Mouse (Mus musculus): Measurements from ENCODE around the gene Plekho1. TPM values are rescaled to one million over a fixed set of nuclear protein-coding genes. Genes with fewer than 3 reads are reported as not detected.

Plekho1 gene
- polyA plus RNA-seq, 1 experiment, result 103 TPM

GRCm38 (mm10) chr3:96029766-96030165 is 34.0 kb upstream of the Plekho1 start:
- H3K36me3 ChIP-seq (ENCODE audit: control insufficient read depth, insufficient read depth), result peaks cover 4% of the 10 kb centered on the region
- no peaks in the 10 kb centered on the region for H3K27me3 ChIP-seq (ENCODE audit: control insufficient read depth, insufficient read depth, insufficient read length)
- no peaks in the 10 kb centered on the region for H3K79me3 ChIP-seq (ENCODE audit: low read depth)
- H3K4me3 ChIP-seq (ENCODE audit: insufficient read depth, poor library complexity, severe bottlenecking), result no peak overlapping the region
- no peak overlapping the region for H3ac ChIP-seq (ENCODE audit: control insufficient read depth, insufficient read length, low read depth)
- TF ChIP-seq FOSL1 (IDR thresholded peaks at IDR 0.05; ENCODE audit: insufficient read depth, low read length, poor library complexity, severe bottlenecking), result no peak
- no peak for TF ChIP-seq USF1 (IDR thresholded peaks at IDR 0.05; ENCODE audit: low read depth)
- no peak for TF ChIP-seq MYOG (IDR thresholded peaks at IDR 0.05; ENCODE audit: control insufficient read depth, extremely low read depth, insufficient read length)
- TF ChIP-seq MAX (IDR thresholded peaks at IDR 0.05), result no peak
- no peak for TF ChIP-seq MYOD1 (IDR thresholded peaks at IDR 0.05; ENCODE audit: control insufficient read depth, insufficient read length, low read depth)
- no peak for TF ChIP-seq CEBPB (IDR thresholded peaks at IDR 0.05; ENCODE audit: low read depth)
- no peak for TF ChIP-seq CTCF (IDR thresholded peaks at IDR 0.05; ENCODE audit: control insufficient read depth, insufficient read depth, insufficient read length)
- H3K79me2 ChIP-seq (ENCODE audit: control insufficient read depth, insufficient read depth), result no peaks in the 10 kb centered on the region

DNA sequence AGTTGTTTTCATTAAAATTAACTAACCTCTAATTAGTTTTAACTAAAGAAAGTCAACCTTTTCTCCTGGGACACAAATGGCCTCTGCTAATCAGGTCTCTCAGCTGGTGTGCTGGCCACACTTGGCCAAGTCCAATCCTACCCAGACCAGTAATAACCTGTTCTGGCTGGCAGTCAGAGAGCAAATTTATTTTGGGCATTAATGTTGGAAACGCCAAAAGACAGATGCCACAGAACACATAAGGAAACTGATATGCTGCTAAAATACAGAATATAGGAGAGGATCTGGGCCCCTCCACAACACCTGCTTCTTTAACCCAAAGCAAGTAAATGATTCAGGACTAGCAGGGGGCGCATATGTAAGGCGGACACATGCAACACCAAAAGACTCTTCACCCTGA is 33.5 kb upstream of the Plekho1 start:
- Histone ChIP-seq H3ac (ENCODE audit: control insufficient read depth, insufficient read length, low read depth) (no peak overlapping the region), H3K27me3 (ENCODE audit: control insufficient read depth, insufficient read depth, insufficient read length) (no peaks in the 10 kb centered on the region), H3K79me3 (ENCODE audit: low read depth) (no peaks in the 10 kb centered on the region), H3K4me3 (ENCODE audit: insufficient read depth, poor library complexity, severe bottlenecking) (no peak overlapping the region), H3K79me2 (ENCODE audit: control insufficient read depth, insufficient read depth) (no peaks in the 10 kb centered on the region), H3K36me3 (ENCODE audit: control insufficient read depth, insufficient read depth) (peaks cover 4% of the 10 kb centered on the region)
- TF ChIP-seq USF1 (IDR thresholded peaks at IDR 0.05; ENCODE audit: low read depth) (no peak), MYOD1 (IDR thresholded peaks at IDR 0.05; ENCODE audit: control insufficient read depth, insufficient read length, low read depth) (no peak), CTCF (IDR thresholded peaks at IDR 0.05; ENCODE audit: control insufficient read depth, insufficient read depth, insufficient read length) (no peak)

GRCm38 (mm10) chr3:96027875-96028274 is 32.1 kb upstream of the Plekho1 start:
- TF ChIP-seq CTCF (IDR thresholded peaks at IDR 0.05; ENCODE audit: control insufficient read depth, insufficient read depth, insufficient read length), result no peak
- no peak for TF ChIP-seq MYOD1 (IDR thresholded peaks at IDR 0.05; ENCODE audit: control insufficient read depth, insufficient read length, low read depth)
- TF ChIP-seq MYOG (IDR thresholded peaks at IDR 0.05; ENCODE audit: control insufficient read depth, extremely low read depth, insufficient read length), result no peak
- no peak for TF ChIP-seq CEBPB (IDR thresholded peaks at IDR 0.05; ENCODE audit: low read depth)
- TF ChIP-seq USF1 (IDR thresholded peaks at IDR 0.05; ENCODE audit: low read depth), result no peak
- TF ChIP-seq MAX (IDR thresholded peaks at IDR 0.05), result no peak
- TF ChIP-seq FOSL1 (IDR thresholded peaks at IDR 0.05; ENCODE audit: insufficient read depth, low read length, poor library complexity, severe bottlenecking), result no peak
- H3ac ChIP-seq (ENCODE audit: control insufficient read depth, insufficient read length, low read depth), result no peak overlapping the region
- H3K79me3 ChIP-seq (ENCODE audit: low read depth), result no peaks in the 10 kb centered on the region
- H3K27me3 ChIP-seq (ENCODE audit: control insufficient read depth, insufficient read depth, insufficient read length), result no peaks in the 10 kb centered on the region
- no peaks in the 10 kb centered on the region for H3K79me2 ChIP-seq (ENCODE audit: control insufficient read depth, insufficient read depth)
- H3K4me3 ChIP-seq (ENCODE audit: insufficient read depth, poor library complexity, severe bottlenecking), result no peak overlapping the region
- H3K36me3 ChIP-seq (ENCODE audit: control insufficient read depth, insufficient read depth), result peaks cover 4% of the 10 kb centered on the region

DNA sequence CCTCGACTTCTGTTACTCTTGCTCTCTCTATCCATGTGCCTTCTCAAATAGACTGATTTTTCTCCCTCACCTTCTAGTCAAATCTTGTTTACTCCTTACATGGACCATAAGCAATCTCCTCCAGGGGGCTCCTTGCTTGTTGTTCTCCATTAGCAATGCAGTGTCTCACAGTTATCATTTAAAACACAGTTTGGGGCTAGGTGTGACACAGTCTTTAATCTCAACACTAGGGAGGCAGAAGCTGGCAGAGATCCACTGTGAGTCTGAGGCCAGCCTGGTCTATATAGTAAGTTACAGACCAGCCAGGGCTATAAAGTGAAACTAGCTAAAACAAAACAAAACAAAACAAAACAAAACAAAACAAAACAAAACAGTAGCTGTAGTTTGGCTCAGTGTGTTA is 31.3 kb upstream of the Plekho1 start:
- no peaks in the 10 kb centered on the region for H3K27me3 ChIP-seq (ENCODE audit: control insufficient read depth, insufficient read depth, insufficient read length)
- peaks cover 4% of the 10 kb centered on the region for H3K36me3 ChIP-seq (ENCODE audit: control insufficient read depth, insufficient read depth)
- H3K79me3 ChIP-seq (ENCODE audit: low read depth), result no peaks in the 10 kb centered on the region
- no peaks in the 10 kb centered on the region for H3K79me2 ChIP-seq (ENCODE audit: control insufficient read depth, insufficient read depth)
- TF ChIP-seq MAX (IDR thresholded peaks at IDR 0.05) (no peak), MYOG (IDR thresholded peaks at IDR 0.05; ENCODE audit: control insufficient read depth, extremely low read depth, insufficient read length) (no peak), MYOD1 (IDR thresholded peaks at IDR 0.05; ENCODE audit: control insufficient read depth, insufficient read length, low read depth) (no peak), CTCF (IDR thresholded peaks at IDR 0.05; ENCODE audit: control insufficient read depth, insufficient read depth, insufficient read length) (no peak)
- H3ac ChIP-seq (ENCODE audit: control insufficient read depth, insufficient read length, low read depth), result no peak overlapping the region
- H3K4me3 ChIP-seq (ENCODE audit: insufficient read depth, poor library complexity, severe bottlenecking), result no peak overlapping the region

DNA sequence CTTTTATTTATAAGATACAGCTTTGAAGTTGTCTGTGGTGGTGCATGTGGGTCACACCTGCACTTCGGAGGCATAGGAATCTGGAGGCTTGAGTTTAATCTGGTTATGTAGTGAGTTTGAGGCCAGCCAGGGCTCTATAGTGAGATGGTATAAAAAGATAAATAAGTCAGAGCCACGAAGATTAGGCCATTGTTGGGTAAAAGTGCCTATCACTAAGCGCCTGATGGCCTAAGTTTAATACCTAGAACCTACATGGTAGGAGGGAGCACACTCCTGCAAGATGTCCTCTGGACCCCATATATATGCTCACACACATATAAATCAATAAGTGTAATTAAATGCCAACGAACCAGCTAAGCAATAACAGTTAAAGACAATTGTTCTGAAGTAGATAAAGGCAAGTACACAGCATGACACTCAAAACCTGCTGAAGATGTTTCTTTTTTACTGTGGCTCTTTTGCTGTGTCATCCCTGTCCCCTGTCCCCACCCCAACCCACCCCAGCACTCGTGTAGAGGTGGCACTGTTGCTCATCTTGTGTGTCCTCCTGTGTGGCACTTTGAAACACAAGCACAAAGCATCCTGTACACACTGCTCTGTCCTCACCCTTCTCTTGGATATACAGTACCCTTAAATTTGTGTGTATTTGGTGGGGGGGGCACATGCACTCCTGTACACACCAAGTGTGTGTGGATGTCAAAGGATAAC is 25.8 kb upstream of the Plekho1 start:
- Histone ChIP-seq H3K4me3 (ENCODE audit: insufficient read depth, poor library complexity, severe bottlenecking) (no peak overlapping the region), H3K36me3 (ENCODE audit: control insufficient read depth, insufficient read depth) (no peaks in the 10 kb centered on the region), H3K79me3 (ENCODE audit: low read depth) (no peaks in the 10 kb centered on the region), H3K79me2 (ENCODE audit: control insufficient read depth, insufficient read depth) (no peaks in the 10 kb centered on the region), H3K27me3 (ENCODE audit: control insufficient read depth, insufficient read depth, insufficient read length) (no peaks in the 10 kb centered on the region), H3ac (ENCODE audit: control insufficient read depth, insufficient read length, low read depth) (no peak overlapping the region)
- TF ChIP-seq USF1 (IDR thresholded peaks at IDR 0.05; ENCODE audit: low read depth) (no peak), CTCF (IDR thresholded peaks at IDR 0.05; ENCODE audit: control insufficient read depth, insufficient read depth, insufficient read length) (no peak)

DNA sequence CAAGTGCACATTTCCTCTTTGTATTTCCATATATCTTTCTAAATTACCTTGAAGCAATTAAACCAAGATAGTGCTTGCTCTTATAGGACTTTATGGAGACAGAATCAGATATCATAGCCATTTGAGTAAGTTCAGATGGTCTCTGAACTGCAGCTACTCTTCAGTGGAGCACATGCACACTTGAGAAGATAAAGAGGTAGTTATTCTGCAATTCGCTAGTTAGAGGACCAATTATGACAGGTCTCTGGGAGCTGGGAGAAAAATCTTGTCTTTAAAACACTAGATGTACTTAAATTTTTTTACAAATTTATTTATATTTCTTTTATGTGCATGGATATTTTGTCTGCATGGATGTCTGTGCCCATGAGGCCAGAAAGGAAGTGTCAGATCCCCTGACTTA is 24.9 kb upstream of the Plekho1 start:
- Histone ChIP-seq H3K79me3 (ENCODE audit: low read depth) (no peaks in the 10 kb centered on the region), H3K36me3 (ENCODE audit: control insufficient read depth, insufficient read depth) (no peaks in the 10 kb centered on the region), H3K4me3 (ENCODE audit: insufficient read depth, poor library complexity, severe bottlenecking) (no peak overlapping the region), H3K79me2 (ENCODE audit: control insufficient read depth, insufficient read depth) (no peaks in the 10 kb centered on the region), H3ac (ENCODE audit: control insufficient read depth, insufficient read length, low read depth) (no peak overlapping the region), H3K27me3 (ENCODE audit: control insufficient read depth, insufficient read depth, insufficient read length) (no peaks in the 10 kb centered on the region)
- no peak for TF ChIP-seq CTCF (IDR thresholded peaks at IDR 0.05; ENCODE audit: control insufficient read depth, insufficient read depth, insufficient read length)
- no peak for TF ChIP-seq MAX (IDR thresholded peaks at IDR 0.05)
- no peak for TF ChIP-seq MYOD1 (IDR thresholded peaks at IDR 0.05; ENCODE audit: control insufficient read depth, insufficient read length, low read depth)
- no peak for TF ChIP-seq MYOG (IDR thresholded peaks at IDR 0.05; ENCODE audit: control insufficient read depth, extremely low read depth, insufficient read length)

All from C2C12 (cell line).